21 mouse cellular contexts compared by ENCODE assay signal in genomic region chr6:78294647-78295046, GRCm38 (mm10).
A peak's percentile ranks its signal among the peaks of the same experiment; 100 is the strongest.
DNase-seq lines count a peak whose midpoint lies in the region; ATAC-seq and TF ChIP-seq lines count a peak whose summit lies in the region.
"Had no signal": no experiment of that assay in that cellular context is flagged by ENCODE, and none has a peak within 500 bp of the region (broad histone marks: within the 10 kb centered on the region; RNA-seq: fewer than 3 reads in every experiment).

No protein-coding gene starts in this region.

- H3K9me3 ChIP-seq in hindbrain, embryonic 13.5 days = no peaks in the 10 kb centered on the region
- no peaks in the 10 kb centered on the region for H3K9me3 ChIP-seq in hindbrain, embryonic 10.5 days
- H3K9me3 ChIP-seq in midbrain, embryonic 15.5 days = no peaks in the 10 kb centered on the region
- no peaks in the 10 kb centered on the region for H3K9me3 ChIP-seq in midbrain, postnatal 0 days (ENCODE audit: low read length)
- H3K9me3 ChIP-seq: embryonic facial prominence, embryonic 15.5 days; stomach, embryonic 15.5 days had no signal

- WGBS in hindbrain, embryonic 13.5 days = 23% methylated on average over 1 of the region's 1 CpGs
- WGBS in hindbrain, embryonic 10.5 days = 55% methylated on average over 1 of the region's 1 CpGs
- 32% methylated on average over 1 of the region's 1 CpGs for WGBS in midbrain, embryonic 15.5 days
- 61% methylated on average over 1 of the region's 1 CpGs for WGBS in midbrain, postnatal 0 days

- H3K4me2 ChIP-seq in hindbrain, embryonic 13.5 days = no peak overlapping the region
- H3K4me2 ChIP-seq in midbrain, embryonic 15.5 days = no peak overlapping the region
- H3K4me2 ChIP-seq in midbrain, postnatal 0 days (ENCODE audit: low read depth, low read length, poor library complexity, severe bottlenecking) = no peak overlapping the region
- H3K4me2 ChIP-seq: embryonic facial prominence, embryonic 15.5 days; liver, embryonic 11.5 days; stomach, embryonic 15.5 days had no signal

- peak; percentile 16 for DNase-seq in embryo, embryonic 10.5 days (ENCODE audit: low spot score)
- no peak for DNase-seq in embryo, embryonic 10 days (ENCODE audit: low spot score)
- DNase-seq in hindbrain, embryonic 10.5 days (ENCODE audit: low spot score) = no peak
- DNase-seq in midbrain, postnatal 0 days (ENCODE audit: low spot score) = no peak
- DNase-seq in mesoderm, embryonic 11.5 days (ENCODE audit: low read depth, low spot score) = peak; percentile 53
- DNase-seq: adrenal gland, postnatal 10 days; cerebellum, adult 9-10 months; gastrocnemius, adult 2 months; kidney, postnatal 25 days; liver, postnatal 0 days; right cerebral cortex, adult 18-20 months; thymus, postnatal 25 days had no signal

- H3K36me3 ChIP-seq in hindbrain, embryonic 13.5 days = no peaks in the 10 kb centered on the region
- H3K36me3 ChIP-seq in hindbrain, embryonic 10.5 days = no peaks in the 10 kb centered on the region
- no peaks in the 10 kb centered on the region for H3K36me3 ChIP-seq in midbrain, embryonic 15.5 days (replicated peaks)
- no peaks in the 10 kb centered on the region for H3K36me3 ChIP-seq in midbrain, postnatal 0 days (ENCODE audit: insufficient read depth, low read length)
- H3K36me3 ChIP-seq: embryonic facial prominence, embryonic 15.5 days; stomach, embryonic 15.5 days had no signal

- H3K27me3 ChIP-seq in hindbrain, embryonic 13.5 days = no peaks in the 10 kb centered on the region
- H3K27me3 ChIP-seq in hindbrain, embryonic 10.5 days (ENCODE audit: insufficient read depth, poor library complexity, severe bottlenecking) = no peaks in the 10 kb centered on the region
- H3K27me3 ChIP-seq in midbrain, embryonic 15.5 days (replicated peaks) = no peaks in the 10 kb centered on the region
- H3K27me3 ChIP-seq in midbrain, postnatal 0 days (ENCODE audit: insufficient read depth, low read length) = no peaks in the 10 kb centered on the region
- H3K27me3 ChIP-seq: embryonic facial prominence, embryonic 15.5 days; stomach, embryonic 15.5 days had no signal

- ATAC-seq in hindbrain, embryonic 13.5 days (ENCODE audit: low FRiP score) = peak; percentile 68; the same call in 1 of the 2 replicates
- peak; percentile 33; the same call in 1 of the 2 replicates for ATAC-seq in midbrain, embryonic 15.5 days (replicated peaks)
- ATAC-seq in midbrain, postnatal 0 days (ENCODE audit: low FRiP score) = no peak
- ATAC-seq: intestine, postnatal 0 days; liver, postnatal 0 days; lung, postnatal 0 days had no signal

- H3K27ac ChIP-seq in hindbrain, embryonic 13.5 days = no peak overlapping the region
- H3K27ac ChIP-seq in hindbrain, embryonic 10.5 days = no peak overlapping the region
- H3K27ac ChIP-seq in midbrain, embryonic 15.5 days = no peak overlapping the region
- H3K27ac ChIP-seq in midbrain, postnatal 0 days (ENCODE audit: low read depth, low read length) = no peak overlapping the region
- H3K27ac ChIP-seq: embryonic facial prominence, embryonic 15.5 days; gastrocnemius, adult 2 months; layer of hippocampus, adult 2 months; macrophage; stomach, embryonic 15.5 days had no signal

- H3K9ac ChIP-seq in hindbrain, embryonic 13.5 days = no peak overlapping the region
- H3K9ac ChIP-seq in midbrain, embryonic 15.5 days = no peak overlapping the region
- H3K9ac ChIP-seq in midbrain, postnatal 0 days (replicated peaks; ENCODE audit: low read length, poor library complexity, severe bottlenecking) = no peak overlapping the region
- H3K9ac ChIP-seq: embryonic facial prominence, embryonic 15.5 days; liver, postnatal 0 days; stomach, embryonic 15.5 days had no signal

- H3K4me1 ChIP-seq in hindbrain, embryonic 13.5 days (replicated peaks) = no peaks in the 10 kb centered on the region; the same call in 1 of the 2 replicates
- H3K4me1 ChIP-seq in hindbrain, embryonic 10.5 days (replicated peaks) = no peaks in the 10 kb centered on the region
- peaks cover 4% of the 10 kb centered on the region; the same call in 1 of the 2 replicates for H3K4me1 ChIP-seq in midbrain, embryonic 15.5 days
- H3K4me1 ChIP-seq in midbrain, postnatal 0 days (ENCODE audit: insufficient read depth, low read length) = no peaks in the 10 kb centered on the region
- H3K4me1 ChIP-seq: embryonic facial prominence, embryonic 15.5 days; stomach, embryonic 15.5 days had no signal

- H3K4me3 ChIP-seq in hindbrain, embryonic 13.5 days = no peak overlapping the region
- H3K4me3 ChIP-seq in hindbrain, embryonic 10.5 days = no peak overlapping the region
- no peak overlapping the region for H3K4me3 ChIP-seq in midbrain, embryonic 15.5 days
- H3K4me3 ChIP-seq in midbrain, postnatal 0 days (ENCODE audit: low read depth, low read length) = no peak overlapping the region
- H3K4me3 ChIP-seq: embryonic facial prominence, embryonic 15.5 days; gastrocnemius, adult 2 months; layer of hippocampus, adult 2 months; stomach, embryonic 15.5 days had no signal

- TF ChIP-seq CTCF in midbrain, postnatal 0 days (IDR thresholded peaks at IDR 0.05) = no peak

Comparison
In these comparisons a context has a peak if more than half of its experiments do, and no peak if none do; other contexts are left out.
1. DNase-seq: peak in embryo, embryonic 10.5 days (single experiment) and mesoderm, embryonic 11.5 days (single experiment); none in embryo, embryonic 10 days (single experiment), hindbrain, embryonic 10.5 days (single experiment) and midbrain, postnatal 0 days (single experiment).